In genomic region chr11:77500361-77501325, GRCm38 (mm10) we compare ENCODE assay signal across 11 mouse cellular contexts. TPM values are rescaled to one million over a fixed set of nuclear protein-coding genes. Genes with fewer than 3 reads are reported as not detected.
DNase-seq lines count a peak whose midpoint lies in the region; ATAC-seq and TF ChIP-seq lines count a peak whose summit lies in the region.
"Had no signal": no experiment of that assay in that cellular context is flagged by ENCODE, and none has a peak within 500 bp of the region (broad histone marks: within the 10 kb centered on the region; RNA-seq: fewer than 3 reads in every experiment).

No protein-coding gene starts in this region.

- H3K9ac ChIP-seq in stomach, postnatal 0 days (ENCODE audit: low read length): no peak overlapping the region
- H3K9ac ChIP-seq: embryonic facial prominence, embryonic 12.5 days had no signal

- H3K4me3 ChIP-seq in stomach, postnatal 0 days (ENCODE audit: low read depth, low read length): no peak overlapping the region
- H3K4me3 ChIP-seq: embryonic facial prominence, embryonic 12.5 days had no signal

- H3K27me3 ChIP-seq in stomach, postnatal 0 days (ENCODE audit: control insufficient read depth, insufficient read depth, low read length): no peaks in the 10 kb centered on the region
- H3K27me3 ChIP-seq: embryonic facial prominence, embryonic 12.5 days had no signal

- no peak for TF ChIP-seq CTCF in stomach, postnatal 0 days (IDR thresholded peaks at IDR 0.05; ENCODE audit: low read depth)

- H3K36me3 ChIP-seq in stomach, postnatal 0 days (ENCODE audit: control insufficient read depth, insufficient read depth, low read length): peaks cover 26% of the 10 kb centered on the region

- 69% methylated on average over 17 of the region's 17 CpGs for WGBS in stomach, postnatal 0 days

- ATAC-seq in stomach, postnatal 0 days (ENCODE audit: low FRiP score, low TSS enrichment): peak; percentile 27; the same call in 1 of the 2 replicates

- H3K4me1 ChIP-seq in stomach, postnatal 0 days (replicated peaks; ENCODE audit: control insufficient read depth, insufficient read depth): 0 out of 2 replicates have a peak, but pooled peaks cover 6% of the 10 kb centered on the region

- H3K27ac ChIP-seq in stomach, postnatal 0 days (replicated peaks): no peak overlapping the region
- H3K27ac ChIP-seq: embryonic facial prominence, embryonic 12.5 days; macrophage had no signal

- TF ChIP-seq EP300 in stomach, postnatal 0 days (optimal IDR thresholded peaks at IDR 0.05): no peak

- no peaks in the 10 kb centered on the region for H3K9me3 ChIP-seq in stomach, postnatal 0 days (ENCODE audit: control insufficient read depth, low read length)
- H3K9me3 ChIP-seq: embryonic facial prominence, embryonic 12.5 days had no signal

- DNase-seq in embryo, embryonic 11 days: peak; percentile 13
- no peak for DNase-seq in embryo, embryonic 9.5 days (ENCODE audit: extremely low spot score)
- peak; percentile 33 for DNase-seq in kidney, postnatal 14 days
- no peak for DNase-seq in kidney, postnatal 36 days
- DNase-seq in thymus, postnatal 14 days: peak; percentile 26
- DNase-seq in thymus, postnatal 10 days (ENCODE audit: low spot score in 2 of 2): no peak
- peak; percentile 50 for DNase-seq in stomach, postnatal 0 days (ENCODE audit: low spot score)
- no peak for DNase-seq in lung, postnatal 25 days (ENCODE audit: low spot score)

- H3K4me2 ChIP-seq in stomach, postnatal 0 days (replicated peaks; ENCODE audit: low read depth): no peak overlapping the region
- H3K4me2 ChIP-seq: embryonic facial prominence, embryonic 12.5 days had no signal

RNA-seq across cellular contexts. Expression of gene Git1, which starts 7.3 kb away (rescaled TPM):
- polyA plus RNA-seq in stomach, postnatal 0 days (2015; fragmentation: Nextera tagmentation; extraction: Ambion mirVana): 5.9 and 7.9 TPM in 2 replicates

RNA-seq across cellular contexts. Expression of gene Ankrd13b, which starts 11.2 kb away (rescaled TPM):
- 2.4 and 3.0 TPM in 2 replicates for polyA plus RNA-seq in stomach, postnatal 0 days (2015; fragmentation: Nextera tagmentation; extraction: Ambion mirVana)

RNA-seq across cellular contexts. Expression of gene Abhd15, which starts 14.3 kb away (rescaled TPM):
- 1.8 and 1.9 TPM in 2 replicates for polyA plus RNA-seq in stomach, postnatal 0 days (2015; fragmentation: Nextera tagmentation; extraction: Ambion mirVana)

RNA-seq across cellular contexts. Expression of gene Trp53i13, which starts 15.1 kb away (rescaled TPM):
- 19.5 and 20.9 TPM in 2 replicates for polyA plus RNA-seq in stomach, postnatal 0 days (2015; fragmentation: Nextera tagmentation; extraction: Ambion mirVana)

RNA-seq across cellular contexts. Expression of gene Gm10392, which starts 18.4 kb away (rescaled TPM):
- 0.06 and 0.07 TPM in 2 replicates for polyA plus RNA-seq in stomach, postnatal 0 days (2015; fragmentation: Nextera tagmentation; extraction: Ambion mirVana)
- polyA plus RNA-seq: embryonic facial prominence, embryonic 12.5 days; heart, embryonic 14.5 days; macrophage had no signal

Comparison
In these comparisons a context has a peak if more than half of its experiments do, and no peak if none do; other contexts are left out.
1. DNase-seq: peak in embryo, embryonic 11 days (single experiment), kidney, postnatal 14 days (single experiment), thymus, postnatal 14 days (single experiment) and stomach, postnatal 0 days (single experiment); none in embryo, embryonic 9.5 days (single experiment), kidney, postnatal 36 days (0 of 2), thymus, postnatal 10 days (0 of 2) and lung, postnatal 25 days (single experiment).